Mouse (Mus musculus) embryonic facial prominence, embryonic 11.5 days (tissue): ENCODE data around the gene Pard3. TPM values are rescaled to one million over a fixed set of nuclear protein-coding genes. Genes with fewer than 3 reads are reported as not detected.
A peak's percentile ranks its signal among the peaks of the same experiment; 100 is the strongest.

Experiments used
- ATAC-seq: fragments of 200-750 bp; cut with Nextera tagmentation; replicated peaks from 2 replicates; pipeline ENCODE4 v1.8.0; 2017; ENCODE audit warnings: low read depth; ENCODE audit not compliant: insufficient number of reproducible peaks, low FRiP score, low TSS enrichment
- DNase-seq: peaks from one replicate; pipeline ENCODE4 v3.0.0-alpha.2; 2015; ENCODE audit warnings: low spot score
- H3K27ac ChIP-seq: fragments of 300-500 bp; sonication (generic); replicated peaks from 2 replicates; pipeline ENCODE4 v1.5.1; 2014; ENCODE audit warnings: mild to moderate bottlenecking, low read depth, low read length, control low read depth
- H3K27me3 ChIP-seq: fragments of 300-500 bp; sonication (generic); 2 replicates; pipeline ENCODE4 v1.6.1; 2014; ENCODE audit warnings: mild to moderate bottlenecking, low read length, moderate library complexity, mixed read lengths; ENCODE audit not compliant: control insufficient read depth, insufficient read depth
- H3K36me3 ChIP-seq: fragments of 300-500 bp; sonication (generic); replicated peaks from 2 replicates; pipeline ENCODE4 v1.6.1; 2014; ENCODE audit warnings: low read depth, mild to moderate bottlenecking, low read length, moderate library complexity, mixed read lengths; ENCODE audit not compliant: control insufficient read depth, insufficient read depth
- H3K4me1 ChIP-seq: fragments of 300-500 bp; sonication (generic); 2 replicates; pipeline ENCODE4 v1.6.1; 2014; ENCODE audit warnings: low read length, mixed read lengths; ENCODE audit not compliant: control insufficient read depth, insufficient read depth
- H3K4me2 ChIP-seq: fragments of 300-500 bp; sonication (generic); 2 replicates; pipeline ENCODE4 v1.6.1; 2014; ENCODE audit warnings: low read depth, mild to moderate bottlenecking, control low read depth, low read length, moderate library complexity
- H3K4me3 ChIP-seq: fragments of 300-500 bp; sonication (generic); 2 replicates; pipeline ENCODE4 v1.5.1; 2014; ENCODE audit warnings: low read depth, low read length, control low read depth
- H3K9ac ChIP-seq: fragments of 300-500 bp; sonication (generic); replicated peaks from 2 replicates; pipeline ENCODE4 v1.6.1; 2014; ENCODE audit warnings: mild to moderate bottlenecking, control low read depth, low read length
- H3K9me3 ChIP-seq: fragments of 300-500 bp; sonication (generic); replicated peaks from 2 replicates; pipeline ENCODE4 v1.6.1; 2016; ENCODE audit warnings: mild to moderate bottlenecking, low read length, inconsistent platforms, mixed read lengths; ENCODE audit not compliant: control insufficient read depth
- WGBS: fragments of 180-500 bp; shearing (Covaris S2); extraction: QIAGEN DNeasy Blood & Tissue Kit; methylation state at CpG from one replicate; pipeline ENCODE4 v1.1.7; 2014; 5-methylcytosine and 5-hydroxymethylcytosine counted together
- polyA plus RNA-seq: library from polyadenylated mRNA; unstranded; fragments of >200 nt; fragmentation: Nextera tagmentation; extraction: Ambion mirVana; gene quantifications from 2 replicates; pipeline ENCODE4 v1.2.1, GENCODE M21; 2014

The Pard3 gene
- polyA plus RNA-seq, 1 experiment from 2014 or later, result 34.5 TPM

GRCm38 (mm10) chr8:127055081-127055480 lies 8.6 kb upstream of the Pard3 start:
- WGBS, result 68% methylated on average over 4 of the region's 4 CpGs
- ATAC-seq (no peak), DNase-seq (no peak)

GRCm38 (mm10) chr8:127058759-127059158 lies 4.9 kb upstream of the Pard3 start:
- no peak overlapping the region for H3K27ac ChIP-seq
- H3K9ac ChIP-seq, result no peak overlapping the region
- ATAC-seq (no peak), DNase-seq (no peak)
- no peaks in the 10 kb centered on the region for H3K9me3 ChIP-seq
- WGBS, result 90% methylated on average over 2 of the region's 2 CpGs
- no peaks in the 10 kb centered on the region for H3K36me3 ChIP-seq
- H3K4me2 ChIP-seq, result no peak overlapping the region
- H3K27me3 ChIP-seq, result no peaks in the 10 kb centered on the region
- H3K4me1 ChIP-seq, result no peaks in the 10 kb centered on the region
- H3K4me3 ChIP-seq, result no peak overlapping the region

More at GRCm38 (mm10) chr8:127055081-127055480, 8.6 kb upstream of the Pard3 start:
- H3K27ac ChIP-seq, result no peak overlapping the region
- no peaks in the 10 kb centered on the region for H3K27me3 ChIP-seq
- H3K4me3 ChIP-seq, result no peak overlapping the region
- H3K36me3 ChIP-seq, result no peaks in the 10 kb centered on the region
- no peaks in the 10 kb centered on the region for H3K9me3 ChIP-seq
- H3K4me2 ChIP-seq, result no peak overlapping the region
- H3K9ac ChIP-seq, result no peak overlapping the region
- no peaks in the 10 kb centered on the region for H3K4me1 ChIP-seq

GRCm38 (mm10) chr8:127059826-127060225 lies 3.9 kb upstream of the Pard3 start:
- Histone ChIP-seq H3K4me3 (no peak overlapping the region), H3K9ac (no peak overlapping the region), H3K4me1 (no peaks in the 10 kb centered on the region), H3K9me3 (no peaks in the 10 kb centered on the region), H3K27me3 (no peaks in the 10 kb centered on the region), H3K36me3 (no peaks in the 10 kb centered on the region), H3K4me2 (no peak overlapping the region), H3K27ac (no peak overlapping the region)
- DNase-seq (no peak), ATAC-seq (no peak)
- 66% methylated on average over 2 of the region's 2 CpGs for WGBS

- H3K4me1 ChIP-seq, result no peaks in the 10 kb centered on the region
- under 1% methylated on average over 48 of the region's 80 CpGs for WGBS
These were observed 844 bp downstream of the Pard3 start for GRCm38 (mm10) chr8:127064361-127065112.

GRCm38 (mm10) chr8:127065113-127065473 lies 1.4 kb downstream of the Pard3 start:
- Histone ChIP-seq H3K4me1 (no peaks in the 10 kb centered on the region), H3K9me3 (no peaks in the 10 kb centered on the region), H3K27me3 (no peaks in the 10 kb centered on the region), H3K27ac (peak overlapping the region; percentile 95), H3K9ac (peak overlapping the region; percentile 93), H3K4me3 (peak overlapping the region; percentile 75), H3K36me3 (no peaks in the 10 kb centered on the region), H3K4me2 (peak overlapping the region; percentile 59)
- DNase-seq (peak; percentile 37), ATAC-seq (no peak)
- WGBS, result under 1% methylated on average over 10 of the region's 10 CpGs

More at GRCm38 (mm10) chr8:127064361-127065112, 844 bp downstream of the Pard3 start:
- Histone ChIP-seq H3K27ac (peak overlapping the region; percentile 95), H3K27me3 (no peaks in the 10 kb centered on the region), H3K36me3 (no peaks in the 10 kb centered on the region), H3K9me3 (no peaks in the 10 kb centered on the region), H3K4me3 (peak overlapping the region; percentile 75), H3K4me2 (peak overlapping the region; percentile 59), H3K9ac (peak overlapping the region; percentile 93)
- DNase-seq (peak; percentile 66), ATAC-seq (peak; percentile 54)

GRCm38 (mm10) chr8:127065791-127066190 lies 2.1 kb downstream of the Pard3 start:
- Histone ChIP-seq H3K4me1 (no peaks in the 10 kb centered on the region), H3K9ac (no peak overlapping the region), H3K4me3 (peak overlapping the region; percentile 75), H3K27ac (no peak overlapping the region), H3K27me3 (no peaks in the 10 kb centered on the region), H3K36me3 (no peaks in the 10 kb centered on the region), H3K4me2 (peak overlapping the region; percentile 59; the same call in 1 of the 2 replicates), H3K9me3 (no peaks in the 10 kb centered on the region)
- 53% methylated on average over 1 of the region's 1 CpGs for WGBS
- no peak for ATAC-seq
- DNase-seq, result no peak

- Histone ChIP-seq H3K4me1 (no peaks in the 10 kb centered on the region), H3K9ac (no peak overlapping the region), H3K36me3 (no peaks in the 10 kb centered on the region), H3K4me3 (no peak overlapping the region), H3K27ac (no peak overlapping the region), H3K9me3 (no peaks in the 10 kb centered on the region), H3K4me2 (no peak overlapping the region), H3K27me3 (no peaks in the 10 kb centered on the region)
- no peak for DNase-seq
- ATAC-seq, result no peak
These were observed 2.8 kb downstream of the Pard3 start for GRCm38 (mm10) chr8:127066501-127066900.

GRCm38 (mm10) chr8:127068719-127069118 lies 5.0 kb downstream of the Pard3 start:
- no peak for DNase-seq
- Histone ChIP-seq H3K27ac (no peak overlapping the region), H3K4me3 (no peak overlapping the region), H3K4me1 (no peaks in the 10 kb centered on the region), H3K27me3 (no peaks in the 10 kb centered on the region), H3K9me3 (no peaks in the 10 kb centered on the region), H3K36me3 (no peaks in the 10 kb centered on the region), H3K4me2 (no peak overlapping the region), H3K9ac (no peak overlapping the region)
- 85% methylated on average over 3 of the region's 3 CpGs for WGBS
- no peak for ATAC-seq
